Mouse (Mus musculus) left cerebral cortex, postnatal 10 days (tissue): ENCODE results near the gene Bcar3. TPM values are rescaled to one million over a fixed set of nuclear protein-coding genes. Genes with fewer than 3 reads are reported as not detected.
A peak's percentile ranks its signal among the peaks of the same experiment; 100 is the strongest.

Experiments
- DNase-seq, 2 experiments: peaks; one replicate each; pipeline ENCODE4 v3.0.0; 2021 to 2022; ENCODE audit warnings: low spot score in 2 of 2, mixed read lengths in 1 of 2; ENCODE audit errors: extremely low spot score in 1 of 2
- intact Hi-C: fragments of 180-260 bp; cut with DNase I; formaldehyde crosslinking; loops from one replicate; pipeline ENCODE4 v1.15.1; 2025
- total RNA-seq, 2 experiments: library from RNA; stranded (reverse); gene quantifications; 2 replicates each; pipeline ENCODE4 v1.2.3; 2021

Bcar3 gene
- total RNA-seq, 2 experiments from 2014 or later = 8.4 to 8.6 TPM

GRCm38 (mm10) chr3:122483066-122483782 lies 189.3 kb downstream of the Bcar3 start:
- intact Hi-C loops = no loop called here
- peak in 1 of 2 experiments; percentile 41 for DNase-seq

- intact Hi-C loops = no loop called here
- DNase-seq = no peak
Observed at GRCm38 (mm10) chr3:122483783-122484130, 189.8 kb downstream of the Bcar3 start.

GRCm38 (mm10) chr3:122484301-122484700 lies 190.4 kb downstream of the Bcar3 start:
- no peak for DNase-seq
- intact Hi-C loops = no loop called here

GRCm38 (mm10) chr3:122485699-122486098 lies 191.8 kb downstream of the Bcar3 start:
- intact Hi-C loops = no loop called here

GRCm38 (mm10) chr3:122486193-122486592 lies 192.3 kb downstream of the Bcar3 start:
- no peak for DNase-seq
- intact Hi-C loops = no loop called here

More at GRCm38 (mm10) chr3:122485699-122486098, 191.8 kb downstream of the Bcar3 start:
- no peak for DNase-seq

- intact Hi-C loops = no loop called here
- DNase-seq = no peak
Observed at GRCm38 (mm10) chr3:122488051-122488754, 194.3 kb downstream of the Bcar3 start.

GRCm38 (mm10) chr3:122490574-122490973 lies 196.6 kb downstream of the Bcar3 start:
- intact Hi-C loops = no loop called here

GRCm38 (mm10) chr3:122492006-122492405 lies 198.1 kb downstream of the Bcar3 start:
- DNase-seq = no peak
- intact Hi-C loops = no loop called here

More at GRCm38 (mm10) chr3:122490574-122490973, 196.6 kb downstream of the Bcar3 start:
- no peak for DNase-seq

- intact Hi-C loops = no loop called here
- no peak for DNase-seq
Observed at GRCm38 (mm10) chr3:122492872-122493615, 199.1 kb downstream of the Bcar3 start.

GRCm38 (mm10) chr3:122494764-122495163 lies 200.8 kb downstream of the Bcar3 start:
- DNase-seq = no peak
- intact Hi-C loops = no loop called here

- intact Hi-C loops = no loop called here
- no peak for DNase-seq
Observed at GRCm38 (mm10) chr3:122497871-122498270, 203.9 kb downstream of the Bcar3 start.

GRCm38 (mm10) chr3:122498528-122498927 lies 204.6 kb downstream of the Bcar3 start:
- no peak for DNase-seq
- intact Hi-C loops = no loop called here

- no peak for DNase-seq
- intact Hi-C loops = no loop called here
Observed at GRCm38 (mm10) chr3:122499647-122500046, 205.7 kb downstream of the Bcar3 start.

GRCm38 (mm10) chr3:122500929-122501328 lies 207.0 kb downstream of the Bcar3 start:
- DNase-seq = no peak
- intact Hi-C loops = no loop called here

- intact Hi-C loops = no loop called here
- peak in 1 of 2 experiments; percentile 74 for DNase-seq
Observed at GRCm38 (mm10) chr3:122506343-122506916, 212.5 kb downstream of the Bcar3 start.

- DNase-seq = no peak
- intact Hi-C loops = no loop called here
Observed at GRCm38 (mm10) chr3:122507826-122508225, 213.9 kb downstream of the Bcar3 start.

GRCm38 (mm10) chr3:122509084-122509483 lies 215.1 kb downstream of the Bcar3 start:
- peak; percentile 50 to 81 for DNase-seq
- intact Hi-C loops = no loop called here

GRCm38 (mm10) chr3:122509534-122510239 lies 215.8 kb downstream of the Bcar3 start:
- DNase-seq = peak in 1 of 2 experiments; percentile 74
- intact Hi-C loops = no loop called here
